Mouse (Mus musculus): ENCODE data around the gene Bmp6. TPM values are rescaled to one million over a fixed set of nuclear protein-coding genes. Genes with fewer than 3 reads are reported as not detected.

The Bmp6 gene
- polyA plus RNA-seq, 1 experiment, result not detected

GRCm38 (mm10) chr13:38473497-38473896 lies 128.6 kb downstream of the Bmp6 start:
- Histone ChIP-seq H3K4me1 (ENCODE audit: control insufficient read depth, insufficient read depth, low read length) (no peaks in the 10 kb centered on the region), H3K27ac (ENCODE audit: insufficient read depth, low read depth, low read length) (no peak overlapping the region), H3K4me3 (ENCODE audit: insufficient read depth, low read depth, low read length) (no peak overlapping the region)
- WGBS, result 93% methylated on average over 6 of the region's 6 CpGs
- TF ChIP-seq POLR2A (IDR thresholded peaks at IDR 0.05; ENCODE audit: insufficient read depth, low read depth, low read length), result no peak
- no peak for TF ChIP-seq CTCF (IDR thresholded peaks at IDR 0.05; ENCODE audit: insufficient read depth, low read depth, low read length)

GRCm38 (mm10) chr13:38476936-38477335 lies 132.0 kb downstream of the Bmp6 start:
- 44% methylated on average over 8 of the region's 8 CpGs for WGBS
- no peak overlapping the region for H3K27ac ChIP-seq (ENCODE audit: insufficient read depth, low read depth, low read length)
- TF ChIP-seq CTCF (IDR thresholded peaks at IDR 0.05; ENCODE audit: insufficient read depth, low read depth, low read length), result no peak
- TF ChIP-seq POLR2A (IDR thresholded peaks at IDR 0.05; ENCODE audit: insufficient read depth, low read depth, low read length), result no peak
- H3K4me3 ChIP-seq (ENCODE audit: insufficient read depth, low read depth, low read length), result no peak overlapping the region
- no peaks in the 10 kb centered on the region for H3K4me1 ChIP-seq (ENCODE audit: control insufficient read depth, insufficient read depth, low read length)

- H3K4me3 ChIP-seq (ENCODE audit: insufficient read depth, low read depth, low read length), result no peak overlapping the region
- TF ChIP-seq CTCF (IDR thresholded peaks at IDR 0.05; ENCODE audit: insufficient read depth, low read depth, low read length) (no peak), POLR2A (IDR thresholded peaks at IDR 0.05; ENCODE audit: insufficient read depth, low read depth, low read length) (no peak)
- no peak overlapping the region for H3K27ac ChIP-seq (ENCODE audit: insufficient read depth, low read depth, low read length)
- WGBS, result 70% methylated on average over 7 of the region's 7 CpGs
- peaks cover 5% of the 10 kb centered on the region; the same call in 1 of the 2 replicates for H3K4me1 ChIP-seq (ENCODE audit: control insufficient read depth, insufficient read depth, low read length)
These were observed 136.1 kb downstream of the Bmp6 start for GRCm38 (mm10) chr13:38481021-38481420.

GRCm38 (mm10) chr13:38484701-38485100 lies 139.8 kb downstream of the Bmp6 start:
- Histone ChIP-seq H3K27ac (ENCODE audit: insufficient read depth, low read depth, low read length) (no peak overlapping the region), H3K4me3 (ENCODE audit: insufficient read depth, low read depth, low read length) (no peak overlapping the region), H3K4me1 (ENCODE audit: control insufficient read depth, insufficient read depth, low read length) (peaks cover 5% of the 10 kb centered on the region; the same call in 1 of the 2 replicates)
- WGBS, result 55% methylated on average over 5 of the region's 5 CpGs
- TF ChIP-seq CTCF (IDR thresholded peaks at IDR 0.05; ENCODE audit: insufficient read depth, low read depth, low read length) (no peak), POLR2A (IDR thresholded peaks at IDR 0.05; ENCODE audit: insufficient read depth, low read depth, low read length) (no peak)

GRCm38 (mm10) chr13:38486767-38487166 lies 141.9 kb downstream of the Bmp6 start:
- Histone ChIP-seq H3K4me1 (ENCODE audit: control insufficient read depth, insufficient read depth, low read length) (peaks cover 5% of the 10 kb centered on the region; the same call in 1 of the 2 replicates), H3K4me3 (ENCODE audit: insufficient read depth, low read depth, low read length) (no peak overlapping the region), H3K27ac (ENCODE audit: insufficient read depth, low read depth, low read length) (no peak overlapping the region)
- TF ChIP-seq POLR2A (IDR thresholded peaks at IDR 0.05; ENCODE audit: insufficient read depth, low read depth, low read length), result no peak
- TF ChIP-seq CTCF (IDR thresholded peaks at IDR 0.05; ENCODE audit: insufficient read depth, low read depth, low read length), result no peak
- WGBS, result 89% methylated on average over 6 of the region's 6 CpGs

- Histone ChIP-seq H3K4me1 (ENCODE audit: control insufficient read depth, insufficient read depth, low read length) (no peaks in the 10 kb centered on the region), H3K27ac (ENCODE audit: insufficient read depth, low read depth, low read length) (no peak overlapping the region), H3K4me3 (ENCODE audit: insufficient read depth, low read depth, low read length) (no peak overlapping the region)
- no peak for TF ChIP-seq CTCF (IDR thresholded peaks at IDR 0.05; ENCODE audit: insufficient read depth, low read depth, low read length)
- no peak for TF ChIP-seq POLR2A (IDR thresholded peaks at IDR 0.05; ENCODE audit: insufficient read depth, low read depth, low read length)
- 59% methylated on average over 3 of the region's 3 CpGs for WGBS
These were observed 151.8 kb downstream of the Bmp6 start for GRCm38 (mm10) chr13:38496715-38497114.

GRCm38 (mm10) chr13:38501314-38501713 lies 156.4 kb downstream of the Bmp6 start:
- TF ChIP-seq CTCF (IDR thresholded peaks at IDR 0.05; ENCODE audit: insufficient read depth, low read depth, low read length) (no peak), POLR2A (IDR thresholded peaks at IDR 0.05; ENCODE audit: insufficient read depth, low read depth, low read length) (no peak)
- 0 out of 2 replicates have a peak, but pooled peaks cover 2% of the 10 kb centered on the region for H3K4me1 ChIP-seq (ENCODE audit: control insufficient read depth, insufficient read depth, low read length)
- WGBS, result 90% methylated on average over 12 of the region's 12 CpGs
- no peak overlapping the region for H3K27ac ChIP-seq (ENCODE audit: insufficient read depth, low read depth, low read length)
- H3K4me3 ChIP-seq (ENCODE audit: insufficient read depth, low read depth, low read length), result no peak overlapping the region

- 0 out of 2 replicates have a peak, but pooled peaks cover 2% of the 10 kb centered on the region for H3K4me1 ChIP-seq (ENCODE audit: control insufficient read depth, insufficient read depth, low read length)
- WGBS, result 88% methylated on average over 14 of the region's 14 CpGs
- TF ChIP-seq POLR2A (IDR thresholded peaks at IDR 0.05; ENCODE audit: insufficient read depth, low read depth, low read length), result no peak
- TF ChIP-seq CTCF (IDR thresholded peaks at IDR 0.05; ENCODE audit: insufficient read depth, low read depth, low read length), result no peak
- no peak overlapping the region for H3K4me3 ChIP-seq (ENCODE audit: insufficient read depth, low read depth, low read length)
- no peak overlapping the region for H3K27ac ChIP-seq (ENCODE audit: insufficient read depth, low read depth, low read length)
These were observed 158.4 kb downstream of the Bmp6 start for GRCm38 (mm10) chr13:38503137-38503849.

- Histone ChIP-seq H3K4me3 (ENCODE audit: insufficient read depth, low read depth, low read length) (no peak overlapping the region), H3K27ac (ENCODE audit: insufficient read depth, low read depth, low read length) (no peak overlapping the region), H3K4me1 (ENCODE audit: control insufficient read depth, insufficient read depth, low read length) (0 out of 2 replicates have a peak, but pooled peaks cover 2% of the 10 kb centered on the region)
- TF ChIP-seq CTCF (IDR thresholded peaks at IDR 0.05; ENCODE audit: insufficient read depth, low read depth, low read length) (no peak), POLR2A (IDR thresholded peaks at IDR 0.05; ENCODE audit: insufficient read depth, low read depth, low read length) (no peak)
- 81% methylated on average over 8 of the region's 8 CpGs for WGBS
These were observed 161.4 kb downstream of the Bmp6 start for GRCm38 (mm10) chr13:38506320-38506719.

Data from olfactory bulb, adult 2 months (tissue).